Mouse (Mus musculus): ENCODE measurements around the gene Gm8122. TPM values are rescaled to one million over a fixed set of nuclear protein-coding genes. Genes with fewer than 3 reads are reported as not detected.
"Not testable (repeated sequence)": the region's sequence is repeated elsewhere in the genome, so short reads cannot be mapped to it uniquely, and the experiment has no call there.

Gm8122 gene
- polyA plus RNA-seq, 1 experiment from 2014 or later, result not detected

DNA sequence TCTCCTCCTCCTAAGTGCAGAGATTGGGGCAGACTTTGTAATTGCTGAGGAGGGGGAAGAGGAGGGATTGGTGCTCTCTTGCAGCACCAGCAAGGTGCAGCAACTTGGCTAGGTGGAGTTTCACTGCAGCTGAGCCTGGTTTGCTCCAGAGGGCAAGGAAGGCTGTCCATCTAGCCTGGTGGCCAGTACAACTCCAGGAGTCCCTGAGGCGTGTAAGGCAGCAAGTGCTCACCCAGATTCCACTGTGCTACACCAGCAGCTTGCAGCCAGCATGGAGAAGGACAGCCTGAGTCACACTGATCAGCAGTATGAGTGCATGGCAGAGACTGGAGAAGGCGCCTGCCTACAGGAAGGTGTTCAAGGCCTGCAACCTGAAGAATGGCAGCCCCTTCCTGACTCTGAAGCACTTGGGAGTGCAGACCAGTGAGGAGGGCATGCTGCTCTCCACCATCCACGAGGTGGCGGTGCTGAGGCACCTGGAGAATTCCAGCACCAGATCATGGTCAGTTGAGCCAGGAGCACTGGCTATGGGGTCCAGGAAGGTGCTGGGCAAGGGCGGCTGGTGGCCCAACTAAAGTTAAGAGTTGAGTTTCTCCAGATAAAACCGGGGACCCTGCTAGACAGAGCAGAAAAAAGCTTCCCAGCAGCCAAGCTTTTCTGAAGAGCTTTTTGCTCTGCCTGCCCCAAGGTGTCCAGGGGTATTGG is 15.6 kb upstream of the Gm8122 start:
- not testable (repeated sequence) for H3K36me3 ChIP-seq (ENCODE audit: poor library complexity, severe bottlenecking)
- 28% methylated on average over 5 of the region's 6 CpGs for WGBS

DNA sequence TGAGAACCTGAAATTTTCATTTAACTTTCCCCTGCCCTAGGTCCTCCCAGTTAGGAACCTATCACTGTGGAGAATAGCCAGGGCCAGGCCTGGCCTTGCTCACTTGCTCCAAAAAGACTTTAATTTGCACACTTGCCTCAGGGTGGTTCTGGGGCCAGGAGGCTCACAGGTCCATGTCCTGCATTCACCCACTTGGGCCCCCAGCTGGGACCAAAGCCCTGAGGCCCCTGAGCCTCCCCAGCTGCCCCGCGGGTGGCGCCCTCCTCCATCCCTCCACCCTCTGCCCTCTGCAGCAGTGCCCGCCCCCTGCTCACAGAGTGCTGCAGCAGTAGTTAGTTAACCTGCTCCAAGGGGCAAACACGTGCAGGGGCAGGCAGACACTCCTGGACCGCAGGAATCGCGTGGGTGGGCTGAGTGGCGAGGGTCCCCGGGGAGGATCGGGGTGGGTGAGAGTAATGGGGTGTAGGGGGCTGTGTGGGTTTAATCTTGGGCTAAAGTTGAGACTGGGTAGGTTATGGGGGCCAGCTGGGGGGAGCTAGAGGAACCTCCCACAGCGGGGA is 14.6 kb upstream of the Gm8122 start:
- H3K27ac ChIP-seq; H3K9me3 ChIP-seq (replicated peaks); H3K9ac ChIP-seq; H3K4me2 ChIP-seq; H3K36me3 ChIP-seq (ENCODE audit: poor library complexity, severe bottlenecking); ATAC-seq; H3K4me1 ChIP-seq; H3K27me3 ChIP-seq; H3K4me3 ChIP-seq: not testable (repeated sequence)
- 16% methylated on average over 10 of the region's 12 CpGs for WGBS

More for the DNA sequence above, 15.6 kb upstream of the Gm8122 start:
- H3K4me1 ChIP-seq; H3K9ac ChIP-seq; H3K27me3 ChIP-seq; H3K9me3 ChIP-seq (replicated peaks); ATAC-seq; H3K4me3 ChIP-seq; H3K4me2 ChIP-seq; H3K27ac ChIP-seq: not testable (repeated sequence)

DNA sequence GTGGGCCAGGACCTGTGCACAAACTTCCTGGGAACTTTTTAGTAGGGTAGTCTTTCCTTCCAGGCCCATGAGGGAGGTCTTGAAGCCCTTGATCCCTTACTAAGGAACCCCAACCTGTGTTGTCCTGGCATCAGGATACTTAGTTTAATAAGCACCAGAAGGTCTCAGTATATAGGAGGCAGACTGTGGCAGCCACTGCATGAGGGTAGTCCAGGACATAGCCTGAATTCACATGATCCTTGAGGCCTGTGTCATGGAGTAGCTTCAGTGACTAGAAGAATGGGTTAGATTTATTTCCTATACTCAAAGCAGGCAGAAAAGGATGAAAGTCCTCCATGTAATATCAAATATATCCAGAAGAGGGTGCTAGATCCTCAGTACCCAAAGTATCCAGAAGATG is 2.7 kb upstream of the Gm8122 start:
- not testable (repeated sequence) for H3K9me3 ChIP-seq (replicated peaks); H3K4me2 ChIP-seq; ATAC-seq; H3K27me3 ChIP-seq; H3K9ac ChIP-seq; H3K27ac ChIP-seq; H3K36me3 ChIP-seq (ENCODE audit: poor library complexity, severe bottlenecking); H3K4me1 ChIP-seq; H3K4me3 ChIP-seq

Other genes with a start within 250 kb of the Gm8122 start
- gene Gm8082, start 241.7 kb downstream of the Gm8122 start, polyA plus RNA-seq (2015; fragmentation: Nextera tagmentation; extraction: Ambion mirVana), result not detected in 2 replicates
- not detected in 2 replicates for gene Gm10376, start 219.7 kb downstream of the Gm8122 start, polyA plus RNA-seq (2015; fragmentation: Nextera tagmentation; extraction: Ambion mirVana)
- gene Gm8094, start 158.7 kb downstream of the Gm8122 start, polyA plus RNA-seq (2015; fragmentation: Nextera tagmentation; extraction: Ambion mirVana), result not detected in 2 replicates
- gene Gm8104, start 134.7 kb downstream of the Gm8122 start, polyA plus RNA-seq (2015; fragmentation: Nextera tagmentation; extraction: Ambion mirVana), result not detected in 2 replicates
- not detected in 2 replicates for gene Gm7233, start 55.4 kb downstream of the Gm8122 start, polyA plus RNA-seq (2015; fragmentation: Nextera tagmentation; extraction: Ambion mirVana)
- not detected in 2 replicates for gene Gm8126, start 23.3 kb upstream of the Gm8122 start, polyA plus RNA-seq (2015; fragmentation: Nextera tagmentation; extraction: Ambion mirVana)
- not detected in 2 replicates for gene Gm9732, start 39.7 kb upstream of the Gm8122 start, polyA plus RNA-seq (2015; fragmentation: Nextera tagmentation; extraction: Ambion mirVana)
- gene Gm8127, start 58.5 kb upstream of the Gm8122 start, polyA plus RNA-seq (2015; fragmentation: Nextera tagmentation; extraction: Ambion mirVana), result not detected in 2 replicates
- not detected in 2 replicates for gene 1700001F09Rik, start 112.5 kb upstream of the Gm8122 start, polyA plus RNA-seq (2015; fragmentation: Nextera tagmentation; extraction: Ambion mirVana)
- gene Gm8138, start 181.0 kb upstream of the Gm8122 start, polyA plus RNA-seq (2015; fragmentation: Nextera tagmentation; extraction: Ambion mirVana), result not detected in 2 replicates

Data from forebrain, embryonic 13.5 days (tissue).